Mouse (Mus musculus): ENCODE measurements around the gene Sohlh1.

DNA sequence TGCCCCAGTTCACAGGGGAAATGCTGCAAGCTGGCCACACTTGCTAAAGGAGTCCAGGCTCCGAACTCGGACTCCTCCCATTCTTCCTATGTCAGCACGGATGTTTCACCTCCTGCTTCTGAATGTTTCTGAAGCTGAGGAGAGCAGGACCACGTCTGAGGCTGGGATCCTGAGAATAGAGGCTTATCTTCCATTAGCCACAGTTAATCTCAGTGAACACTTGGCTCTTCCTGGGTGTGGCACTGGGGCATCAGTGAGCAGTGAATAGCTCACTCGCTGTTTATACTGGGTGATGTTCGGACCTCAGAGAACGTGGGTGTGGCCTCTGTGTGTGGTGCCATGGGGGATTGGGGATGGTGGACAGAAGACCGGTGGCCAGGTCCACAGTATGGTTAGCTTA is 40.2 kb upstream of the Sohlh1 start:
- TF ChIP-seq CTCF (IDR thresholded peaks at IDR 0.05; ENCODE audit: borderline replicate concordance, insufficient read depth, low read length) (no peak), POLR2A (IDR thresholded peaks at IDR 0.05; ENCODE audit: low read depth, low read length) (no peak)

Data from embryonic fibroblast, embryonic 13.5 days (primary cell).